Mouse (Mus musculus) liver, embryonic 12.5 days (tissue): ENCODE data around the gene Copz2. TPM values are rescaled to one million over a fixed set of nuclear protein-coding genes. Genes with fewer than 3 reads are reported as not detected.

ENCODE experiments used
- ATAC-seq: fragments of 200-750 bp; cut with Nextera tagmentation; 2 replicates; pipeline ENCODE4 v1.8.0; 2017; ENCODE audit warnings: moderate number of reproducible peaks, mild to moderate bottlenecking, moderate library complexity
- H3K27ac ChIP-seq: fragments of 300-500 bp; sonication (generic); 2 replicates; pipeline ENCODE4 v1.5.1; 2016; ENCODE audit warnings: mild to moderate bottlenecking
- H3K27me3 ChIP-seq: fragments of 300-500 bp; sonication (generic); replicated peaks from 2 replicates; pipeline ENCODE4 v1.6.1; 2016; ENCODE audit warnings: mild to moderate bottlenecking, moderate library complexity
- H3K36me3 ChIP-seq: fragments of 300-500 bp; sonication (generic); 2 replicates; pipeline ENCODE4 v1.6.1; 2016; ENCODE audit warnings: mild to moderate bottlenecking, moderate library complexity
- H3K4me1 ChIP-seq: fragments of 300-500 bp; sonication (generic); 2 replicates; pipeline ENCODE4 v1.6.1; 2016
- H3K4me2 ChIP-seq: fragments of 300-500 bp; sonication (generic); 2 replicates; pipeline ENCODE4 v1.6.1; 2016; ENCODE audit warnings: mild to moderate bottlenecking, moderate library complexity
- H3K4me3 ChIP-seq: fragments of 300-500 bp; sonication (generic); 2 replicates; pipeline ENCODE4 v1.5.1; 2016; ENCODE audit warnings: mild to moderate bottlenecking, moderate library complexity
- H3K9ac ChIP-seq: fragments of 300-500 bp; sonication (generic); 2 replicates; pipeline ENCODE4 v1.6.1; 2016; ENCODE audit warnings: mild to moderate bottlenecking, moderate library complexity
- H3K9me3 ChIP-seq: fragments of 300-500 bp; sonication (generic); replicated peaks from 2 replicates; pipeline ENCODE4 v1.6.1; 2016; ENCODE audit warnings: mild to moderate bottlenecking, moderate library complexity
- WGBS: fragments of 180-500 bp; shearing (Covaris S2); methylation state at CpG from one replicate; pipeline ENCODE4 v1.1.7; 2016; ENCODE audit not compliant: insufficient replicate concordance; 5-methylcytosine and 5-hydroxymethylcytosine counted together
- polyA plus RNA-seq: library from polyadenylated mRNA; unstranded; fragments of >200 nt; fragmentation: Nextera tagmentation; extraction: Ambion mirVana; gene quantifications from 2 replicates; pipeline ENCODE4 v1.2.1, GENCODE M21; 2016

Copz2 gene
- polyA plus RNA-seq, 1 experiment from 2014 or later, result 25.6 TPM

DNA sequence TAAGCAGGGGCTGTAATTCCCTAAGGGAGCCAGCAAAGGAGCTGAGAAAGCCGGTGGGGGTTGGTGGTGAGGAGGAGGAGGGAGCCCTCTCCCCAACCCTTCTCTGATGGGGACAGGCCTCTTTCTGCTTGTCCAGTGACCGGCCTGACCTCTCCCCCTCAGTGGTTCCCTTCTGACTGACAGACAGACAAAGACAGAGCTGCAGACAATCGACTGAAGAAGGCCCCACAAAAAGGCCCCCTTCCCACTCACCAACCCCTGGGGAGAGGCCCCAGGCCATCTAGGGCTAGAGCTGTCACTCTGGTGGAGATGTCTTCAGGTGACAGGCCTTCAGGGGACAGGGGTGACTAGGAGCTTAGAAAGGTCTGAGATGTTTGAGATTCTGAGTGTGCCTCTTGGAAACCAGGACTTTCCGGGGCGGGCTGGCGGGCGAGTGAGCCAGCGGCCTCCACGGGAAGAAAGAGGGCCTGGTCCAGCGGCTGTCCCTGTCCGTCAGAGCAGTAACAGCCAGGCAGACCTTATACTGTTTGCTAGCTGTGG is 24.0 kb downstream of the Copz2 start:
- Histone ChIP-seq H3K27me3 (peaks cover 83% of the 10 kb centered on the region), H3K27ac (no peak overlapping the region), H3K9me3 (no peaks in the 10 kb centered on the region), H3K4me3 (no peak overlapping the region), H3K4me1 (peaks cover 24% of the 10 kb centered on the region), H3K36me3 (no peaks in the 10 kb centered on the region), H3K4me2 (no peak overlapping the region), H3K9ac (no peak overlapping the region)
- no peak for ATAC-seq
- 36% methylated on average over 11 of the region's 11 CpGs for WGBS

DNA sequence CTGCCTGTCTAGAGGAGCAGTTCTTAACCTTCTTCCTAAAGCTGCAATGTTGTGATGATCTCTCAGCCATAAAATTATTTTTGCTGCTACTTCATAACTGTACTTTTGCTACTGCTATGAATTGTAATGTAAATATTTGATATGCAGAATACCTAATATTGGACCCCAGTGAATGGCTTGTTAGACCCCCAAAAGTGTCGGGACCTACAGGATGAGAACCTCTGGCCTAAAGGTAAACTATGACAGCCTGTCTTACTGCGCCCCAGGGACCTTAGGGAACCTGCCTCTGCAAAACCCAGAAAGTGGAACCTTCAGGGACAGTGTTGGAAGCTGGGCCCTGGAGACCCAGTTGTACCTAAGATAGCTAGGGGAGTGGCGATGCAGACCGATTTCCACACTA is 25.6 kb downstream of the Copz2 start:
- Histone ChIP-seq H3K27ac (no peak overlapping the region), H3K4me2 (peak overlapping the region; percentile 63), H3K4me3 (peak overlapping the region; percentile 35), H3K9ac (no peak overlapping the region), H3K36me3 (no peaks in the 10 kb centered on the region), H3K9me3 (no peaks in the 10 kb centered on the region), H3K27me3 (peaks cover 93% of the 10 kb centered on the region), H3K4me1 (peaks cover 34% of the 10 kb centered on the region)
- ATAC-seq, result no peak
- WGBS, result 25% methylated on average over 4 of the region's 4 CpGs

DNA sequence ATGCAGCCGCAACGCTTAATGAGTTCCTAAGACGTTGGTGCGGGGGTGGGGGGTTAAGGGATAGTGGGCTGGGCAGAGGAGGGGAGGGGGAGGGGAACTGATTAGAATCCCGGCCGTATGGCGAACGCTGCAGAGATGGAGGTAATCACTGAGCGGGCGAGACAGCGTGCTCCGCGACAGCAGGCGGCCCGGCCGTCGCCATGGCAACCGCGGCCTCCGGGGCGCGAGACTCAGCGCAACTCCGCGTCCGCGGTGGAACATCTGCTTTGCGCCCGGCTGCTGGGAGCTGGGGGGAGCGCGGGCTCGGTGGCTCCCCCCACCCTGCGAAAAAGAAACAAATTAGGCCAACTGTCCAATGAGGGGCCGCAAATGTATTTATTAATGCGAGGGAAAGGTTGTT is 26.1 kb downstream of the Copz2 start:
- peak overlapping the region; percentile 63 for H3K4me2 ChIP-seq
- peaks cover 34% of the 10 kb centered on the region for H3K4me1 ChIP-seq
- H3K9me3 ChIP-seq, result no peaks in the 10 kb centered on the region
- no peaks in the 10 kb centered on the region for H3K36me3 ChIP-seq
- H3K27ac ChIP-seq, result no peak overlapping the region
- WGBS, result under 1% methylated on average over 35 of the region's 35 CpGs
- no peak for ATAC-seq
- peak overlapping the region; percentile 35 for H3K4me3 ChIP-seq
- H3K9ac ChIP-seq, result no peak overlapping the region
- peaks cover 94% of the 10 kb centered on the region for H3K27me3 ChIP-seq

DNA sequence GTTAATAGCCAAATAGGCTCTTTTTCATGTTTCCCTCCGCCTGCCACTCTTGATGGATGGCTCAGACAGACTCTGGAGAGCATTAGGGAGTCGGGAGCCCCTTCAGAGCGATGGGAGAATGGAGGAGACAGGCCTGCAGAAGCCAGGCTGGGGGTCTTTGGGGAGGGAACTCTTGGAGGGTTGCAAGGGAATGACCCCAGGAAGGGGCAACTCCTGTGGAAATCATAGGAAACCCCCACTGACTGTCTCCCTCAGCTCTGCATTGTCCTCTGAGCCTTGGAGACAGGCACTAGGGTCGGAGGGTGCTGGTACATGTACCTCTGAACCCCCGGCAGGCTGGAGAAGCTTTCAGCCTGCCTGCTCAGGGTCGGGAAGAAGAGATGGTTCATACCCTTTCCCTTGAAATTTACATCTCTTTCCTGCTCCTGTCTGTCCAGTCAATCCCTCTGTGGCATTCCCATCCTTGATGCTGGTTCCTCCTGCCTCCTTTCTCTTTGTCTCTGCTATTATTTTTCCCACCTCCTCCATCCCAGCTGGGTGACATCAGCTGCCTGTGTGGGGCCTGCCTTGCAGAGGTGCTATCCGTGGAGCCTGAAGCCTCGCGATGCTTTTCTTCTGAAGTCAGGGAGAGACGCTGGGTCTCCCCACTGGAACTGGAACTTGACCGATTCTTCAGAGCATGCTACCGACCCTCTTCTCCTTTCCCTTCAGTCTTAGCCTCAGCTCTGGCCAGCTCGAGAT is 26.8 kb downstream of the Copz2 start:
- Histone ChIP-seq H3K36me3 (no peaks in the 10 kb centered on the region), H3K4me2 (peak overlapping the region; percentile 63), H3K4me3 (peak overlapping the region; percentile 35), H3K4me1 (peaks cover 34% of the 10 kb centered on the region), H3K9ac (no peak overlapping the region), H3K27me3 (peaks cover 99% of the 10 kb centered on the region), H3K27ac (no peak overlapping the region), H3K9me3 (no peaks in the 10 kb centered on the region)
- ATAC-seq, result no peak
- WGBS, result 13% methylated on average over 13 of the region's 13 CpGs

DNA sequence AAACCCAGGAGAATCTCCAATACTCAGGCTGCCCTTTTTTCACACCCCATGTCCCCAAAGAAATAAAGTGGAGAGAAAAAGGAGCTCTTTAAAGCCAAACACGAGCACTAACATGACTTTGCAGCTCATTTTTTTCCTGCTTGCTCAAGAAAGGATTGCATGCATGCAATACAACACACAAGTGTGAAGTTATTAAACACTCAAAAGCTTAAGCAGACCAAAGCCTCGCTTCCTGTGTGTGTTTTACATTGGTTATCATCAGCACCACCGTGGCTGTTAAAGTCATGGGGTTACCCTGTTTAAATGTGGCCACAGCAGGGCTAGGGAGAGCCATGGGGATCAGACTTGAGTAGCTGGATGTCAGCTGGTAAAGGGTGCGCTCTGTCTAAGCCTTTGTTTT is 27.4 kb downstream of the Copz2 start:
- Histone ChIP-seq H3K4me3 (no peak overlapping the region), H3K9ac (no peak overlapping the region), H3K27me3 (peaks cover 95% of the 10 kb centered on the region), H3K4me2 (no peak overlapping the region), H3K4me1 (peaks cover 34% of the 10 kb centered on the region), H3K9me3 (no peaks in the 10 kb centered on the region), H3K27ac (no peak overlapping the region), H3K36me3 (no peaks in the 10 kb centered on the region)
- ATAC-seq, result no peak
- 33% methylated on average over 4 of the region's 4 CpGs for WGBS

DNA sequence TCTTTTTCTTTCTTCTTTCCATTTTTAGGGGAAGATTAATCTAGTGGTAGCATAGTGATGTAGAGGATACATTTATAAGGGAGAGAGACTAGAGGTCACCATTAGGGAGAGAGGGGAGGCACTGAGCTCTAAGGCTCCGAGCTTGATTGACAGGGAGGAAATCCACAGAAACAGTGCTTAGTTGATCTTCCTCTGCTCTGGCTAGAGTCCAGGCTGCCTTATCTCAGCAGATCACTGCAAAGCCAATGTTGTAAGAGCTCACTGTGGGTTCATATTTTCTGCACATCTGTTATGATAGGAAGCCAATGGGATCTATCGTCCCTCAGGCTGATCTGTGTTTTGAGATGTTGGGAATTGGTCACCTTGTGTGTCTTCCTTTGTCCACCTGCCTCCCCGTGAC is 29.0 kb downstream of the Copz2 start:
- Histone ChIP-seq H3K4me1 (peaks cover 30% of the 10 kb centered on the region), H3K9ac (no peak overlapping the region), H3K4me2 (no peak overlapping the region), H3K9me3 (no peaks in the 10 kb centered on the region), H3K36me3 (no peaks in the 10 kb centered on the region), H3K4me3 (no peak overlapping the region), H3K27me3 (peaks cover 79% of the 10 kb centered on the region), H3K27ac (no peak overlapping the region)
- WGBS, result 14% methylated on average over 3 of the region's 3 CpGs
- ATAC-seq, result no peak

DNA sequence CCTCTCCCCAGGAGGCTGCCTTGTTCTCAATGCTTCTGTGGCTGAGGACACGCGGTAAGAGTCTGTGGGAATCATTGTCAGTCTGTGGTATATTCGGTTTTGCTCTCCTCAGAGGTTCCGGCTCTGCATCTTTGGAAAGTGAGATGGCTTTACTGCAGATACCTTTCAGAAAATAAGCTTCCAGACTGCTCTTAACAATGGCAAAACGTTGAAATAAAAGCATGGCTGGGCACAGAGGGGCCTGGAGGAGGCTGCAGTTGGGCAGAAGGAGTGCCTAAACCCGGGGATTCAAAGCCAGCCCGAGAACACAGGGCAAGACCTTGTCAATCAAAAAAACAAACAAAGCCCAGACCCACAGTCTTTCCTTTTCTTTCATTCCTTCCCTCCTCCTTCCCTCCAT is 29.7 kb downstream of the Copz2 start:
- peaks cover 30% of the 10 kb centered on the region for H3K4me1 ChIP-seq
- no peak overlapping the region for H3K27ac ChIP-seq
- peaks cover 72% of the 10 kb centered on the region for H3K27me3 ChIP-seq
- no peaks in the 10 kb centered on the region for H3K9me3 ChIP-seq
- H3K4me3 ChIP-seq, result no peak overlapping the region
- H3K36me3 ChIP-seq, result no peaks in the 10 kb centered on the region
- no peak overlapping the region for H3K4me2 ChIP-seq
- WGBS, result 23% methylated on average over 7 of the region's 7 CpGs
- ATAC-seq, result no peak
- H3K9ac ChIP-seq, result no peak overlapping the region

DNA sequence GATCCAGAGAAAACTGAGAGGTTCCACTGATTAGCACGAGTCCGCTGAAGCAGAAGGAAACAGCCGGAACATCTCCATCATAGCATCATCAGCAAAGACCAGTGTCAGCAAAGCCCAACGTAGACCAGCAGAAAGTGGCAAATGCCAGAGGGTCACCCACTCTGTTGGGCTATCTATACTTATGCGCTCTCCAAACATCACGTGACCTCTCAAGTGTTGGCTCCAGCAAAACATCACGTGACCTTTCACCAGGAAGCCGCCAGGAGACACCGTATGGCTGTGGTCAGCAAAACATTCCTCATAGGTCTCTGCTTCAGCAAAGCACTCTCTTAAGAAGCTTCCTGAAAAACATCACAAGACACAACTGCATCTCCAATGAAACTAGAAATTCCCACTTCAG is 30.6 kb downstream of the Copz2 start:
- Histone ChIP-seq H3K4me3 (no peak overlapping the region), H3K4me1 (peaks cover 29% of the 10 kb centered on the region), H3K9ac (no peak overlapping the region), H3K27me3 (peaks cover 64% of the 10 kb centered on the region), H3K4me2 (no peak overlapping the region), H3K36me3 (no peaks in the 10 kb centered on the region), H3K9me3 (no peaks in the 10 kb centered on the region), H3K27ac (no peak overlapping the region)
- no peak for ATAC-seq
- WGBS, result 60% methylated on average over 9 of the region's 9 CpGs

DNA sequence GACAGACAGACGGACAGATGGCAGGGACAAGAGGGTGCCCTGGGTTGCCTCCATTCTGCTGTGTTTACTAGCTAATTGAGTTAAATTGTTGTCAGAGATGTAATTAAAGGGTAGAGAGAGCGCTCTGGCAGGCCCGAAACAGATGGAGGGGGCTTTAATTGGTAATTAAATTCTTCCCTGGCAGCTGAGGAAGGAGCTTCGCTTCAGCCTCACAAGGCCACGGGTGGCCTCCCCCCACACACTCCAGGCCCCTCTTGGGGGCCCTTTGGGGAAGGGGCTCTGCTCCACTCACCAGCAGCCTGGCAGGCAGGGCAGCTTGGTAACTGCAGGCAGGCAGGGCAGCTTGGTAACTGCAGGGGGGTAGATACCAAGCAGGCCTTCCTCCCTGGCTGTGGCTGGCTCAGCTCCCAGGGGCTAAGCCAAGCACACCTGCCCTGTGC is 36.3 kb downstream of the Copz2 start:
- Histone ChIP-seq H3K4me3 (no peak overlapping the region), H3K36me3 (no peaks in the 10 kb centered on the region), H3K4me2 (no peak overlapping the region), H3K4me1 (peaks cover 10% of the 10 kb centered on the region), H3K27me3 (peaks cover 24% of the 10 kb centered on the region), H3K27ac (no peak overlapping the region), H3K9ac (no peak overlapping the region), H3K9me3 (no peaks in the 10 kb centered on the region)
- no peak for ATAC-seq
- 56% methylated on average over 5 of the region's 5 CpGs for WGBS

DNA sequence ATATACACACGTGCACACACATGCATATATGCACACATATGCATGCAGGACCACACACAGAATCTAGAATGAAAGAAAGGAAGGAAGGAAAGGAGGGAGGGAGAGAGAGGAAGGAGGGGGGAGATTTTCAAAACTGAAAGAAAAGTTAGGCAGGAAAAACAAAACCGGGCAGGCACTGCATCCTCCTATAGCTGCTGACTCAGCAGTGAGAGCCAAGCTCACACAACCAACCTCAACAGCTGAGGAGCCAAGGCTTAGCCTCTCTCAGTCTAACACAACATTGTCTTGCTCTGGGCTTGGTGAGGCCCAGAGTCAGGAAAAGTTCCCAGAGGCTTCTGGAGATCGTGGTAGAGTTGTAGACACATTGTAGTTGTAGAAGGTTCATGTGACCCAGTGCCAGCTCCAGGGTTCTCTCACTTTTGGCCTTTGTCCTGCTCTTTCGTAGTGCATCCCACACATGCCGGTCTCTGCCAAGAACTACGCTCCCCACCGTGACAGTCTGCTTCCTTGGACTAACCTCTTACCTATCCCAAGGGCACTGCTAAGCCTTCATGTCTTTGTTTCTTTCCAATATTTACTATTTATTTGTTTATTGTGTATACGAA is 37.4 kb downstream of the Copz2 start:
- Histone ChIP-seq H3K27ac (no peak overlapping the region), H3K9me3 (no peaks in the 10 kb centered on the region)
- WGBS, result 66% methylated on average over 8 of the region's 8 CpGs

DNA sequence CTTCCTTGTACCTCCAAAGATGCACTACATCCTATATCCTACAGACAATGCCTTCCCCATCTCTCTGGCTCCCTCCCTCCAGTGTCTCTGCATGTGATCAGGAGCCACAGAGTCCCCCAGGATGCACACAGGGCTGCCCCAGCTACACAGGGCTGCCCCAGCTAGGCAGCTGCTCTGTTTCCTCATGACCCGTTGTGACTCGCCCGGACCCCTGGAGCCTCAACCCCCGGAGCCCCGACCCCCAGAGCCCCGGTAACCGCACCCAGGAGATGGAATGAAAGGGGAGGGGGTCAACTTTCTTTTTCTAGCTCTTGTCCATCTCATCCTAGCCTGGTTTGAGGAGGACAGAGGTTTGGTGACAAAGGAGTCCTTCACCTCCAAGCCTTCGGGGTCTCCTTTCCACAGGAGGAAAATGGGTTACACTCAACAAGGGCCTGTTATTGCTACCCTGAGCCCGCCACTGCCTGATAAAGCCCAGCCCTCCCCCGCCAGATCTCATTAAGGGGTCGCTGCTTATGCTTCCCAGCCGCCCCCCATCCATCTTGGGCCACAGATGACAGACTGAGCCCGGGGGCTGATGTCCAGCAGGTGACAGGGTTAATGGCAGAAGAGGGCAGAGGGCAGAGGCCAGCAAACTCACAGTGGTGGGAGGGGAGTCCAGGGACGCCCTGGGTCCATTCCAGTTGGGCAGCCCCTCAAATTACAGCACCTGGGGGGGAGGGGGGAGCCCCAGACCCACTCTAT is 42.3 kb downstream of the Copz2 start:
- H3K4me2 ChIP-seq, result no peak overlapping the region
- H3K4me3 ChIP-seq, result no peak overlapping the region
- no peaks in the 10 kb centered on the region for H3K36me3 ChIP-seq
- H3K27ac ChIP-seq, result no peak overlapping the region
- H3K9ac ChIP-seq, result no peak overlapping the region
- WGBS, result 63% methylated on average over 14 of the region's 14 CpGs
- no peak for ATAC-seq
- 0 out of 2 replicates have a peak, but pooled peaks cover 14% of the 10 kb centered on the region for H3K27me3 ChIP-seq
- no peaks in the 10 kb centered on the region for H3K9me3 ChIP-seq
- 0 out of 2 replicates have a peak, but pooled peaks cover 3% of the 10 kb centered on the region for H3K4me1 ChIP-seq

More for the DNA sequence above, 37.4 kb downstream of the Copz2 start:
- H3K4me2 ChIP-seq, result no peak overlapping the region
- no peak overlapping the region for H3K4me3 ChIP-seq
- no peak overlapping the region for H3K9ac ChIP-seq
- H3K27me3 ChIP-seq, result peaks cover 17% of the 10 kb centered on the region
- peaks cover 10% of the 10 kb centered on the region for H3K4me1 ChIP-seq
- ATAC-seq, result no peak
- no peaks in the 10 kb centered on the region for H3K36me3 ChIP-seq
